Mouse (Mus musculus): Measurements from ENCODE around the gene Slc37a1. TPM values are rescaled to one million over a fixed set of nuclear protein-coding genes. Genes with fewer than 3 reads are reported as not detected.

Slc37a1 gene
- polyA plus RNA-seq, 1 experiment = 3.4 TPM

DNA sequence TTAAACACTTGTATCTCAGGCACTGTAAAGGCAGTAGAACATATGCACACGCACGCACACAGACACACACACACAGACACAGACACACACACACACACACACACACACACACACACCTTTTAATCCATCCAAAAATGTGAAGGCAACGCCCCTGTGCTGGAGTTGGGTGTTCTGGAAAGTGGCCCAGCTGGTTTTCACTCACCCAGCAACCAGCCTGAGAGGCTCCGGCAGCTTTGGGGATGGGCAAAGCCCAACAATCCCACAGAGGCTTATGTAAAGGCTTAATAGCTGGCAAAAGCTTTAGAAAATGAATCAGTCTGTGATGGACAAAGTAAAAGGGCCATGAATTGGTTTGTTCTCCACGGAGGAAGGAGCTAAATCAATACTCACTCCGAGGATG lies 113.7 kb downstream of the Slc37a1 start:
- H3K27me3 ChIP-seq (replicated peaks) = peaks cover 50% of the 10 kb centered on the region
- TF ChIP-seq FLI1 (IDR thresholded peaks at IDR 0.05; ENCODE audit: low read length) = no peak
- TF ChIP-seq GATA1 (IDR thresholded peaks at IDR 0.05; ENCODE audit: borderline replicate concordance, low read length) = no peak

More for the DNA sequence above, 113.7 kb downstream of the Slc37a1 start:
- no peaks in the 10 kb centered on the region for H3K36me3 ChIP-seq (replicated peaks; ENCODE audit: low read length)
- no peaks in the 10 kb centered on the region for H3K4me1 ChIP-seq
- H3K4me3 ChIP-seq (replicated peaks) = no peak overlapping the region
- no peaks in the 10 kb centered on the region for H3K9me3 ChIP-seq

Other genes with a start within 250 kb of the Slc37a1 start
- gene Abcg1, start 229.1 kb upstream of the Slc37a1 start, polyA plus RNA-seq (2012; ENCODE audit: insufficient read depth, low replicate concordance) = 5.5 and 7.8 TPM in 2 replicates
- gene Tff3, start 157.1 kb upstream of the Slc37a1 start, polyA plus RNA-seq (2012; ENCODE audit: insufficient read depth, low replicate concordance) = not detected in 2 replicates
- gene Tff2, start 142.5 kb upstream of the Slc37a1 start, polyA plus RNA-seq (2012; ENCODE audit: insufficient read depth, low replicate concordance) = not detected in 2 replicates
- not detected in 2 replicates for gene Tff1, start 121.5 kb upstream of the Slc37a1 start, polyA plus RNA-seq (2012; ENCODE audit: insufficient read depth, low replicate concordance)
- 0.10 TPM in 1 of 2 replicates, not detected in the other for gene Tmprss3, start 87.8 kb upstream of the Slc37a1 start, polyA plus RNA-seq (2012; ENCODE audit: insufficient read depth, low replicate concordance)
- 45.2 and 56.2 TPM in 2 replicates for gene Ubash3a, start 78.9 kb upstream of the Slc37a1 start, polyA plus RNA-seq (2012; ENCODE audit: insufficient read depth, low replicate concordance)
- gene Rsph1, start 9.4 kb upstream of the Slc37a1 start, polyA plus RNA-seq (2012; ENCODE audit: insufficient read depth, low replicate concordance) = 0.12 TPM in 1 of 2 replicates, not detected in the other
- gene Pde9a, start 99.4 kb downstream of the Slc37a1 start, polyA plus RNA-seq (2012; ENCODE audit: insufficient read depth, low replicate concordance) = not detected in 2 replicates
- 13.5 and 35.0 TPM in 2 replicates for gene Wdr4, start 233.2 kb downstream of the Slc37a1 start, polyA plus RNA-seq (2012; ENCODE audit: insufficient read depth, low replicate concordance)
- gene Ndufv3, start 233.3 kb downstream of the Slc37a1 start, polyA plus RNA-seq (2012; ENCODE audit: insufficient read depth, low replicate concordance) = 77.3 and 604 TPM in 2 replicates

Measured in megakaryocyte, embryonic 14.5 days (primary cell).